Mouse (Mus musculus): Measurements from ENCODE around the gene Med20. TPM values are rescaled to one million over a fixed set of nuclear protein-coding genes. Genes with fewer than 3 reads are reported as not detected.
A peak's percentile ranks its signal among the peaks of the same experiment; 100 is the strongest.

Gene Med20
- polyA plus RNA-seq, 1 experiment, result 25.8 TPM

GRCm38 (mm10) chr17:47593215-47593853 is 18.0 kb upstream of the Med20 start:
- peaks cover 24% of the 10 kb centered on the region for H3K79me3 ChIP-seq (ENCODE audit: low read depth)
- TF ChIP-seq CEBPB (IDR thresholded peaks at IDR 0.05; ENCODE audit: low read depth) (peak; percentile 34), MAX (IDR thresholded peaks at IDR 0.05) (peak; percentile 26), MYOD1 (IDR thresholded peaks at IDR 0.05; ENCODE audit: control insufficient read depth, insufficient read length, low read depth) (no peak)
- H3K79me2 ChIP-seq (ENCODE audit: control insufficient read depth, insufficient read depth), result peaks cover 34% of the 10 kb centered on the region
- H3ac ChIP-seq (ENCODE audit: control insufficient read depth, insufficient read length, low read depth), result peak overlapping the region; percentile 85
- peak overlapping the region; percentile 84 for H3K4me3 ChIP-seq (ENCODE audit: insufficient read depth, poor library complexity, severe bottlenecking)
- peaks cover 14% of the 10 kb centered on the region for H3K36me3 ChIP-seq (ENCODE audit: control insufficient read depth, insufficient read depth)
- H3K27me3 ChIP-seq (ENCODE audit: control insufficient read depth, insufficient read depth, insufficient read length), result no peaks in the 10 kb centered on the region

- Histone ChIP-seq H3K79me3 (ENCODE audit: low read depth) (peaks cover 24% of the 10 kb centered on the region), H3K79me2 (ENCODE audit: control insufficient read depth, insufficient read depth) (peaks cover 34% of the 10 kb centered on the region), H3K4me3 (ENCODE audit: insufficient read depth, poor library complexity, severe bottlenecking) (peak overlapping the region; percentile 84), H3K36me3 (ENCODE audit: control insufficient read depth, insufficient read depth) (peaks cover 17% of the 10 kb centered on the region), H3K27me3 (ENCODE audit: control insufficient read depth, insufficient read depth, insufficient read length) (no peaks in the 10 kb centered on the region), H3ac (ENCODE audit: control insufficient read depth, insufficient read length, low read depth) (peak overlapping the region; percentile 85)
- TF ChIP-seq CEBPB (IDR thresholded peaks at IDR 0.05; ENCODE audit: low read depth) (no peak), FOSL1 (IDR thresholded peaks at IDR 0.05; ENCODE audit: insufficient read depth, low read length, poor library complexity, severe bottlenecking) (no peak), MYOD1 (IDR thresholded peaks at IDR 0.05; ENCODE audit: control insufficient read depth, insufficient read length, low read depth) (no peak), MYOG (IDR thresholded peaks at IDR 0.05; ENCODE audit: control insufficient read depth, extremely low read depth, insufficient read length) (no peak), USF1 (IDR thresholded peaks at IDR 0.05; ENCODE audit: low read depth) (no peak), CTCF (IDR thresholded peaks at IDR 0.05; ENCODE audit: control insufficient read depth, insufficient read depth, insufficient read length) (no peak), MAX (IDR thresholded peaks at IDR 0.05) (no peak)
Measured at GRCm38 (mm10) chr17:47593854-47594182, 17.6 kb upstream of the Med20 start.

DNA sequence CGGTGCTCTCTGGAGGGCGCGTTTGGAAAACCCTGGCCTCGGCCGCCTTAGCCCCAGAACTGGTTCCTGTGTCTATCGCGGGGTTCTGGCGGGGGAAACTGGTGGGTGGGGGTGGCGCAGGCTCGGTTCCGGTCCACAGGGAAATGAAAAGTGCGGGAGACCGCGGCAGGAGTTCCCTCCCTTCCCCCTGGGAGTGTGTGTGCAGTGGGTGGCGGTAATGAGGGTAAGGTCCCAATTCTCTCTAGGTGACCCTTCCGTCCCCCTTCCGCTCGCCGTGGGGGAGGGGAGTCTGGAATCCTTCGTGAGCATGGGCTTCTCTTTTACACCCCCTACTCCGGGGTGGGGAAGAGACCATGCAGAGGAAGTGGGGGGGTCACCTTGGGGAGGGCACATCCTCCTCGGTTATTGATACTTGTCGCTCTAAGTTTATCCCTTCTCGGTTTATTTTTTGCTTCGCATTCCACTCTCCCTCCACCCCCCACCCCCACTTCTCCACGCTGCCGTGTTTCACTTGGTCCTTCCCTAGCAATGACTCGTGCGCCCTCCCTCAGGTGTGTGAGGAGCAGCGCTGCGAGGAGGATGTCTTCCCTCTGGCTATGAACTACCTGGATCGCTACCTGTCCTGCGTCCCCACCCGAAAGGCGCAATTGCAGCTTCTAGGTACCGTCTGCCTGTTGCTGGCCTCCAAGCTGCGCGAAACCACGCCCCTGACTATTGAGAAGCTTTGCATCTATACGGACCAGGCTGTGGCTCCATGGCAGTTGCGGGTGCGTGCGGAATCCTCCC is 17.0 kb upstream of the Med20 start:
- H3K79me2 ChIP-seq (ENCODE audit: control insufficient read depth, insufficient read depth), result peaks cover 34% of the 10 kb centered on the region
- peak overlapping the region; percentile 84 for H3K4me3 ChIP-seq (ENCODE audit: insufficient read depth, poor library complexity, severe bottlenecking)
- H3K79me3 ChIP-seq (ENCODE audit: low read depth), result peaks cover 24% of the 10 kb centered on the region
- TF ChIP-seq FOSL1 (IDR thresholded peaks at IDR 0.05; ENCODE audit: insufficient read depth, low read length, poor library complexity, severe bottlenecking) (no peak), USF1 (IDR thresholded peaks at IDR 0.05; ENCODE audit: low read depth) (no peak), MYOG (IDR thresholded peaks at IDR 0.05; ENCODE audit: control insufficient read depth, extremely low read depth, insufficient read length) (no peak), MYOD1 (IDR thresholded peaks at IDR 0.05; ENCODE audit: control insufficient read depth, insufficient read length, low read depth) (no peak), CTCF (IDR thresholded peaks at IDR 0.05; ENCODE audit: control insufficient read depth, insufficient read depth, insufficient read length) (no peak), MAX (IDR thresholded peaks at IDR 0.05) (no peak), CEBPB (IDR thresholded peaks at IDR 0.05; ENCODE audit: low read depth) (no peak)
- H3K27me3 ChIP-seq (ENCODE audit: control insufficient read depth, insufficient read depth, insufficient read length), result no peaks in the 10 kb centered on the region
- H3K36me3 ChIP-seq (ENCODE audit: control insufficient read depth, insufficient read depth), result peaks cover 23% of the 10 kb centered on the region
- H3ac ChIP-seq (ENCODE audit: control insufficient read depth, insufficient read length, low read depth), result peak overlapping the region; percentile 85

DNA sequence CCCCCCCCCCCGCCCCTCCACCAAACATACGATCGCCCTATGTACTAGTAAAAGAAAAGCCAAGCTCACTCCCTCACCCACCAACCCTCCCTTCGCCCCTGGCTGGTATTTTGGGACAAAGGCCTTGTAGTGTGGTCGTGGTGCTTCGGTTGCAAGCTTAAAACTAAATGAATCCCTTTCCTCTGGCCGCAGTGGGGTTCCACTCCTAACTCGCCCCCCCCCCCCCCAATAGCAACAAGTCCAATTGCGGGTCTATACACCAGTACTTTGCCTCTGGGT is 16.5 kb upstream of the Med20 start:
- H3K36me3 ChIP-seq (ENCODE audit: control insufficient read depth, insufficient read depth), result peaks cover 27% of the 10 kb centered on the region
- H3K4me3 ChIP-seq (ENCODE audit: insufficient read depth, poor library complexity, severe bottlenecking), result peak overlapping the region; percentile 84
- peak overlapping the region; percentile 64 for H3ac ChIP-seq (ENCODE audit: control insufficient read depth, insufficient read length, low read depth)
- no peak for TF ChIP-seq FOSL1 (IDR thresholded peaks at IDR 0.05; ENCODE audit: insufficient read depth, low read length, poor library complexity, severe bottlenecking)
- H3K79me2 ChIP-seq (ENCODE audit: control insufficient read depth, insufficient read depth), result peaks cover 34% of the 10 kb centered on the region
- H3K79me3 ChIP-seq (ENCODE audit: low read depth), result peaks cover 24% of the 10 kb centered on the region
- no peaks in the 10 kb centered on the region for H3K27me3 ChIP-seq (ENCODE audit: control insufficient read depth, insufficient read depth, insufficient read length)

GRCm38 (mm10) chr17:47595248-47596161 is 15.9 kb upstream of the Med20 start:
- H3K36me3 ChIP-seq (ENCODE audit: control insufficient read depth, insufficient read depth), result peaks cover 32% of the 10 kb centered on the region
- H3K27me3 ChIP-seq (ENCODE audit: control insufficient read depth, insufficient read depth, insufficient read length), result no peaks in the 10 kb centered on the region
- peaks cover 34% of the 10 kb centered on the region for H3K79me2 ChIP-seq (ENCODE audit: control insufficient read depth, insufficient read depth)
- TF ChIP-seq MYOD1 (IDR thresholded peaks at IDR 0.05; ENCODE audit: control insufficient read depth, insufficient read length, low read depth), result peak; percentile 76
- TF ChIP-seq MAX (IDR thresholded peaks at IDR 0.05), result no peak
- peak; percentile 28 for TF ChIP-seq CEBPB (IDR thresholded peaks at IDR 0.05; ENCODE audit: low read depth)
- peak overlapping the region; percentile 84 for H3K4me3 ChIP-seq (ENCODE audit: insufficient read depth, poor library complexity, severe bottlenecking)
- H3K79me3 ChIP-seq (ENCODE audit: low read depth), result peaks cover 24% of the 10 kb centered on the region
- peak overlapping the region; percentile 69 for H3ac ChIP-seq (ENCODE audit: control insufficient read depth, insufficient read length, low read depth)
